Mouse (Mus musculus): ENCODE results near the gene Gm3435. TPM values are rescaled to one million over a fixed set of nuclear protein-coding genes. Genes with fewer than 3 reads are reported as not detected.
"Not testable (repeated sequence)": the region's sequence is repeated elsewhere in the genome, so short reads cannot be mapped to it uniquely, and the experiment has no call there.

Gm3435 gene
- 1 to 10 TPM; 3.6 to 3.7 TPM for total RNA-seq (2021)

- intact Hi-C loops (cut with DNase I); DNase-seq (ENCODE audit: low spot score in 2 of 2): not testable (repeated sequence)
Observed at GRCm38 (mm10) chr17:15009706-15010413, at the start of gene Gm3435. TSS of gene Gm3435 (plus strand) at chr17:15010176.

GRCm38 (mm10) chr17:14960520-14960919 is 49.5 kb upstream of the Gm3435 start:
- intact Hi-C loops (cut with DNase I), result no loop called here
- peak in 1 of 2 experiments; percentile 9 for DNase-seq (ENCODE audit: low spot score in 2 of 2)

- DNase-seq (ENCODE audit: low spot score in 2 of 2), result peak; percentile 9 to 10
- intact Hi-C loops (cut with DNase I), result not testable (repeated sequence)
Observed at GRCm38 (mm10) chr17:14960951-14961556, 48.9 kb upstream of the Gm3435 start, which contains the start of gene Phf10. TSS of gene Phf10 (minus strand) at chr17:14961273.

- intact Hi-C loops (cut with DNase I); DNase-seq (ENCODE audit: low spot score in 2 of 2): not testable (repeated sequence)
Observed at GRCm38 (mm10) chr17:14961557-14962154, 48.3 kb upstream of the Gm3435 start.

- DNase-seq (ENCODE audit: low spot score in 2 of 2); intact Hi-C loops (cut with DNase I): not testable (repeated sequence)
Observed at GRCm38 (mm10) chr17:14968373-14968913, 41.5 kb upstream of the Gm3435 start.

- intact Hi-C loops (cut with DNase I); DNase-seq (ENCODE audit: low spot score in 2 of 2): not testable (repeated sequence)
Observed at GRCm38 (mm10) chr17:14977718-14978361, 32.1 kb upstream of the Gm3435 start.

GRCm38 (mm10) chr17:14978362-14979038 is 31.5 kb upstream of the Gm3435 start, which contains the start of the genes 9030025P20Rik and Gm3417:
TSS of gene 9030025P20Rik (plus strand) at chr17:14978468.
TSS of gene Gm3417 (minus strand) at chr17:14978790.
- intact Hi-C loops (cut with DNase I), result not testable (repeated sequence)

GRCm38 (mm10) chr17:14990116-14990702 is 19.8 kb upstream of the Gm3435 start:
- intact Hi-C loops (cut with DNase I), result not testable (repeated sequence)

More at GRCm38 (mm10) chr17:14978362-14979038, 31.5 kb upstream of the Gm3435 start, which contains the start of the genes 9030025P20Rik and Gm3417:
- DNase-seq (ENCODE audit: low spot score in 2 of 2), result not testable (repeated sequence)

GRCm38 (mm10) chr17:14992522-14993138 is 17.3 kb upstream of the Gm3435 start:
- intact Hi-C loops (cut with DNase I); DNase-seq (ENCODE audit: low spot score in 2 of 2): not testable (repeated sequence)

More at GRCm38 (mm10) chr17:14990116-14990702, 19.8 kb upstream of the Gm3435 start:
- DNase-seq (ENCODE audit: low spot score in 2 of 2), result peak in 1 of 2 experiments; percentile 6

GRCm38 (mm10) chr17:14993139-14993832 is 16.7 kb upstream of the Gm3435 start:
- intact Hi-C loops (cut with DNase I); DNase-seq (ENCODE audit: low spot score in 2 of 2): not testable (repeated sequence)

- DNase-seq (ENCODE audit: low spot score in 2 of 2); intact Hi-C loops (cut with DNase I): not testable (repeated sequence)
Observed at GRCm38 (mm10) chr17:14994140-14994539, 15.8 kb upstream of the Gm3435 start.

- DNase-seq (ENCODE audit: low spot score in 2 of 2); intact Hi-C loops (cut with DNase I): not testable (repeated sequence)
Observed at GRCm38 (mm10) chr17:15000047-15000446, 9.9 kb upstream of the Gm3435 start.

GRCm38 (mm10) chr17:15009088-15009487 is 888 bp upstream of the Gm3435 start:
- DNase-seq (ENCODE audit: low spot score in 2 of 2); intact Hi-C loops (cut with DNase I): not testable (repeated sequence)

- intact Hi-C loops (cut with DNase I), result not testable (repeated sequence)
- peak; percentile 4 to 27 for DNase-seq (ENCODE audit: low spot score in 2 of 2)
Observed at GRCm38 (mm10) chr17:15021503-15022220, 11.7 kb downstream of the Gm3435 start.

GRCm38 (mm10) chr17:15023878-15024492 is 14.0 kb downstream of the Gm3435 start:
- DNase-seq (ENCODE audit: low spot score in 2 of 2); intact Hi-C loops (cut with DNase I): not testable (repeated sequence)

- DNase-seq (ENCODE audit: low spot score in 2 of 2); intact Hi-C loops (cut with DNase I): not testable (repeated sequence)
Observed at GRCm38 (mm10) chr17:15024502-15025193, 14.7 kb downstream of the Gm3435 start.

Data from left cerebral cortex, postnatal 25 days (tissue).